Mouse (Mus musculus) small intestine, adult 2 months (tissue): ENCODE data around the gene Lmod3. TPM values are rescaled to one million over a fixed set of nuclear protein-coding genes. Genes with fewer than 3 reads are reported as not detected.

Experiments used
- H3K27ac ChIP-seq: fragments of 200-500 bp; 2 replicates; pipeline ENCODE4 v1.5.1; 2012; ENCODE audit warnings: low read depth, low read length, control low read depth, inconsistent platforms; ENCODE audit not compliant: insufficient read depth
- H3K27me3 ChIP-seq: fragments of 200-500 bp; 2 replicates; pipeline ENCODE4 v1.6.1; 2012; ENCODE audit warnings: mild to moderate bottlenecking, moderate library complexity, low read length, inconsistent platforms; ENCODE audit not compliant: control insufficient read depth, insufficient read depth
- H3K36me3 ChIP-seq: fragments of 200-500 bp; 2 replicates; pipeline ENCODE4 v1.6.1; 2012; ENCODE audit warnings: mild to moderate bottlenecking, low read length, control low read depth, inconsistent platforms; ENCODE audit not compliant: control insufficient read depth, insufficient read depth
- H3K4me1 ChIP-seq: fragments of 200-500 bp; 2 replicates; pipeline ENCODE4 v1.6.1; 2012; ENCODE audit warnings: low read length, inconsistent platforms, mixed read lengths; ENCODE audit not compliant: control insufficient read depth, insufficient read depth, insufficient read length
- H3K4me3 ChIP-seq: fragments of 200-500 bp; 2 replicates; pipeline ENCODE4 v1.5.1; 2012; ENCODE audit warnings: low read depth, mild to moderate bottlenecking, control low read depth, inconsistent platforms, low read length, moderate library complexity
- CTCF ChIP-seq: fragments of 200-500 bp; IDR thresholded peaks from 2 replicates; pipeline ENCODE4 v1.5.1; 2012; ENCODE audit warnings: low read depth, mild to moderate bottlenecking, control low read depth, inconsistent platforms, low read length, moderate library complexity, mixed read lengths; ENCODE audit not compliant: insufficient replicate concordance, insufficient read length; ENCODE audit errors: extremely low read depth
- POLR2A ChIP-seq: fragments of 200-500 bp; IDR thresholded peaks from 2 replicates; pipeline ENCODE4 v1.6.1; 2012; ENCODE audit warnings: low read depth, mild to moderate bottlenecking, control low read depth, inconsistent platforms, low read length, moderate library complexity
- WGBS: fragments of 180-500 bp; shearing (Covaris S2); methylation state at CpG from one replicate; pipeline ENCODE4 v1.1.7; 2018; 5-methylcytosine and 5-hydroxymethylcytosine counted together
- polyA plus RNA-seq: library from polyadenylated mRNA; depleted of rRNA; stranded (reverse); fragments of >200 nt; gene quantifications from 2 replicates; pipeline ENCODE4 v1.2.3, GENCODE M21; 2012

Lmod3 gene
- polyA plus RNA-seq, 1 experiment: not detected

- TF ChIP-seq CTCF (no peak), POLR2A (no peak)
- Histone ChIP-seq H3K4me1 (peaks cover 6% of the 10 kb centered on the region; the same call in 1 of the 2 replicates), H3K27me3 (no peaks in the 10 kb centered on the region), H3K36me3 (no peaks in the 10 kb centered on the region), H3K27ac (peak overlapping the region; percentile 36; the same call in 1 of the 2 replicates), H3K4me3 (no peak overlapping the region)
- WGBS: 92% methylated on average over 4 of the region's 4 CpGs
Observed at GRCm38 (mm10) chr6:97209751-97210150, 42.8 kb downstream of the Lmod3 start.

GRCm38 (mm10) chr6:97209201-97209600, 43.4 kb downstream of the Lmod3 start:
- H3K27ac ChIP-seq: no peak overlapping the region
- TF ChIP-seq CTCF (no peak), POLR2A (no peak)
- 69% methylated on average over 3 of the region's 3 CpGs for WGBS

GRCm38 (mm10) chr6:97208406-97208805, 44.2 kb downstream of the Lmod3 start:
- no peaks in the 10 kb centered on the region for H3K27me3 ChIP-seq
- WGBS: 45% methylated on average over 3 of the region's 3 CpGs
- peaks cover 8% of the 10 kb centered on the region; the same call in 1 of the 2 replicates for H3K4me1 ChIP-seq
- no peaks in the 10 kb centered on the region for H3K36me3 ChIP-seq
- TF ChIP-seq CTCF: no peak
- no peak for TF ChIP-seq POLR2A
- H3K4me3 ChIP-seq: no peak overlapping the region
- H3K27ac ChIP-seq: no peak overlapping the region

More at GRCm38 (mm10) chr6:97209201-97209600, 43.4 kb downstream of the Lmod3 start:
- Histone ChIP-seq H3K4me1 (peaks cover 8% of the 10 kb centered on the region; the same call in 1 of the 2 replicates), H3K4me3 (no peak overlapping the region), H3K36me3 (no peaks in the 10 kb centered on the region), H3K27me3 (no peaks in the 10 kb centered on the region)

- Histone ChIP-seq H3K4me3 (no peak overlapping the region), H3K27ac (no peak overlapping the region), H3K27me3 (no peaks in the 10 kb centered on the region), H3K4me1 (peaks cover 5% of the 10 kb centered on the region; the same call in 1 of the 2 replicates), H3K36me3 (no peaks in the 10 kb centered on the region)
- WGBS: 74% methylated on average over 4 of the region's 4 CpGs
- TF ChIP-seq CTCF: no peak
- TF ChIP-seq POLR2A: no peak
Observed at GRCm38 (mm10) chr6:97207085-97207484, 45.5 kb downstream of the Lmod3 start.

GRCm38 (mm10) chr6:97205439-97205885, 47.1 kb downstream of the Lmod3 start, which contains the start of gene Uba3:
TSS of gene Uba3 (minus strand) at chr6:97205647.
- Histone ChIP-seq H3K36me3 (peaks cover 4% of the 10 kb centered on the region), H3K4me1 (peaks cover 2% of the 10 kb centered on the region; the same call in 1 of the 2 replicates), H3K27me3 (no peaks in the 10 kb centered on the region), H3K27ac (peak within 1 kb of the TSS; percentile 70), H3K4me3 (peak within 1 kb of the TSS; percentile 99)
- TF ChIP-seq POLR2A (peak; percentile 68; the same call in 1 of the 2 replicates), CTCF (no peak)
- 2% methylated on average over 38 of the region's 38 CpGs for WGBS

DNA sequence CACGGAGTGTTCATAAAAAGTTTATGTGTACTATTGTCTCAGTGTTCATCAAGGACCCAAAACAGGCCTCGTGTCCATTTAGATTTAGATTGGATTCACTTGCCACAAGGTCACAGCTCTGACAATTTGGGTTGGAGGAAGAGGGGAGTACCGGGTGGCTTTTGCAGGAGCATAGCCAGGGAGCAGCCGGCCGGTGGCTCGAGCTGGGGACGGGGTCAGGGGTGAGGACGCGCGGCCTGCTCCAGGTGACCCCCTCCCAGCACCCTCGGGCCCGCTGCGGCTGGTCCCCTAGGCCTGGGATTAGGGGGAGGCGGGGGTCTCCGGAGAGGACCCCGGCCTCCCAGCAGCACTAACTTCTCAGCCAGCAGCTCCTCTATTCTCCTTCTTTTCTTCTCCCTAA, 47.6 kb downstream of the Lmod3 start:
- Histone ChIP-seq H3K27me3 (no peaks in the 10 kb centered on the region), H3K36me3 (peaks cover 4% of the 10 kb centered on the region), H3K4me1 (peaks cover 2% of the 10 kb centered on the region; the same call in 1 of the 2 replicates), H3K4me3 (peak overlapping the region; percentile 99), H3K27ac (peak overlapping the region; percentile 70)
- no peak for TF ChIP-seq POLR2A
- no peak for TF ChIP-seq CTCF
- WGBS: under 1% methylated on average over 16 of the region's 16 CpGs

DNA sequence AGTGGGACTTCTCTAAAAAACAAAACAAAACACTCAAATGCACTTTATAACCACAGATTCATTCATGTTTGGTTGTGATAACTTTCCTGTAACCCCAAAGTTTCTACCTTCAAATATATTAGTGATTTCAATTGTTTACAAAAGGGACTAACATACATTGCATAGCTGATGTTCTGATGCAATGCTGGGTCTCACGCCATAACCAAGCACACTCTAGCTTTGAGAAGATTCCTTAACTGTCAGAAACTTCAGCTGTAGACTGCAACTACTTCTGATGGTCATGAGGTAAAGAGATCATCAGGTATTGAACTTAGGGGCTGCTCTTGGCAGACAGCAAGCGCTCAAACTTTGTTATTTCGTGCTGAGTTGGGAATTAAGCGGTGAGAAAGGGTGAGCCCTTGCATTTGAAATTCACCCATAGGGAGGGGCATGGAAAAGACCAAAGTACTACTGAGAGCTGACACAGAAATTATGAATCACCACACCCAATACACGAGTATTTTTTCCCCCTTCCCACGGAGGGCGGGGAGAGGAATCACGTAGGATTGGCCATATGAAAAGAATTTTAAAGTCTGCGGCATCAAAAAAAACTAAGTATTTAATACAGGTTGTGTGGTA, 48.2 kb downstream of the Lmod3 start:
- H3K4me3 ChIP-seq: peak overlapping the region; percentile 3; the same call in 1 of the 2 replicates
- no peaks in the 10 kb centered on the region for H3K27me3 ChIP-seq
- TF ChIP-seq CTCF (no peak), POLR2A (no peak)
- H3K27ac ChIP-seq: peak overlapping the region; percentile 70
- 6% methylated on average over 9 of the region's 9 CpGs for WGBS
- peaks cover 2% of the 10 kb centered on the region; the same call in 1 of the 2 replicates for H3K4me1 ChIP-seq
- H3K36me3 ChIP-seq: peaks cover 6% of the 10 kb centered on the region
